Mouse (Mus musculus): ENCODE results near the gene Atp9a. TPM values are rescaled to one million over a fixed set of nuclear protein-coding genes. Genes with fewer than 3 reads are reported as not detected.

The Atp9a gene
- total RNA-seq, 1 experiment from 2014 or later: 0.70 TPM

GRCm38 (mm10) chr2:168656569-168657308 is 85.5 kb downstream of the Atp9a start:
- no peak for ATAC-seq (ENCODE audit: extremely low read depth, insufficient number of reproducible peaks, low FRiP score, poor library complexity, severe bottlenecking)

GRCm38 (mm10) chr2:168654983-168655669 is 87.1 kb downstream of the Atp9a start:
- no peak for ATAC-seq (ENCODE audit: extremely low read depth, insufficient number of reproducible peaks, low FRiP score, poor library complexity, severe bottlenecking)

GRCm38 (mm10) chr2:168654482-168654881 is 87.7 kb downstream of the Atp9a start:
- no peak for ATAC-seq (ENCODE audit: extremely low read depth, insufficient number of reproducible peaks, low FRiP score, poor library complexity, severe bottlenecking)

DNA sequence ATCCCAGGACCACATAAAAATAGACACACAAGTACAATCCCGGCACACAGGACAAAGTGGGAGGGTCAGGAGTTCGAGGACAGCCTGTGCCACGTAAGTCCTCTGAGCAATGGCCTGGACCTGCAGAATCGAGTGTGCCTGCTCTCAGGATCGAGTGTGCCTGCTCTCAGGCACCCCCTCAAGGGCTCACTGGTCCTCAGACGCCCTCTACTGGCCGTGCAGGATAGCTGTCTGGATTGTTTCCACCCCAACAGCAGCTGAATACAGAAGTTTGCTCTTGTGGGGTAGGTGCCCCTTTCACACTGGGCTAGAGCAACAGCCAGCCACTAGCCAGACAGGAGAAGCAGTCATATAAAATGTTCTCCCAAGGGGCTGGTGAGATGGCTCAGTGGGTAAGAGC is 90.5 kb downstream of the Atp9a start:
- ATAC-seq (ENCODE audit: extremely low read depth, insufficient number of reproducible peaks, low FRiP score, poor library complexity, severe bottlenecking): no peak

GRCm38 (mm10) chr2:168648171-168648570 is 94.0 kb downstream of the Atp9a start:
- no peak for ATAC-seq (ENCODE audit: extremely low read depth, insufficient number of reproducible peaks, low FRiP score, poor library complexity, severe bottlenecking)

DNA sequence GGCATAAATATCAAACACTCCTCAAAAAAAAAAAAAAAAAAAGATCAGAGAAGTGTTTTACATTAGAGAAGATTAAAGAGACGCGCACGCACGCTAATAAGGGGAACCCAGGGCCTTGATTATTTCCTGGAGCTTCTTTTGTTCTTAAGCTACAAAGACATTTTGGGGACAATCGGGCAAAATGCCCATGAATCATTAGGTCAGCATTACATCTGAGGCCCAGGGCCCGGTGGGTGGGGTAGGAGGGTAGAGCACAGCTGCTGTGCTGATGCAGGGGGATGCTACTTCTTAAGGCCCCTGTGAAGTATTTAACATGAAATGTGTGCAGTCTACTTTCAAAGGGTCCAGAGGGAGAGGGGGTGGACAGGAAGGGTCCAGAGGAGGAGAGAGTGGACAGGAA is 97.4 kb downstream of the Atp9a start:
- ATAC-seq (ENCODE audit: extremely low read depth, insufficient number of reproducible peaks, low FRiP score, poor library complexity, severe bottlenecking): no peak

DNA sequence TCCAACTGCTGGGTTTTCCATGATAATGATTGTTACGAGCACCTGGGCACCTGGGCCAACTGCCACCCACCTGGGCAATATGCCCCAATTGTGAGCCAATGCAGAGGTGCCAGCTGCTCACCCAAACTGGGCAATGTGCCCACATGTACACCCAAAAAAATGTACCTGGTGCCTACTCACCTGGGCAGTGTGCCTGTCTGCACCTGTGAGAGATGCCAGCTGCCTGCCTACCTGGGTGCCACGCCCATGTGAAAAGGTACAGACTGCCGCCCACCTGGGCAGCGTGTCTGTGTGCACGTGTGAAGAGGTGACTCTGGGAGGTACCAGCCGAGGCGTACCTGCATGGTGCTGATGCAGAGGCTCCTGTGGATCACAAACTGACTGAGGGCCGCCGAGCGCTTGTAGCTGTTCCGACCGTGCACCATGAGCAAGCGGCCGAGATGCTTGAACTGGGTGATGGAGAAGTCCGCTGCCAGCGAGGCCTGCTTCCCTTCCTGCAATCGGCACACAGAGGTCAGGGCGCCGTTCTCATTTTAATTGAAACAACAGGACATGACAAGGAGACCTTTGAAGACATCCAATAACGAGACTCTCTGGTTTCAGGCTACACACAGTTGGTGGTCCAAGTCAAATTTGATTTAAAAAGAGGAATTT is 98.6 kb downstream of the Atp9a start:
- ATAC-seq (ENCODE audit: extremely low read depth, insufficient number of reproducible peaks, low FRiP score, poor library complexity, severe bottlenecking): no peak

- ATAC-seq (ENCODE audit: extremely low read depth, insufficient number of reproducible peaks, low FRiP score, poor library complexity, severe bottlenecking): no peak
Measured at GRCm38 (mm10) chr2:168642187-168642586, 100.0 kb downstream of the Atp9a start.

DNA sequence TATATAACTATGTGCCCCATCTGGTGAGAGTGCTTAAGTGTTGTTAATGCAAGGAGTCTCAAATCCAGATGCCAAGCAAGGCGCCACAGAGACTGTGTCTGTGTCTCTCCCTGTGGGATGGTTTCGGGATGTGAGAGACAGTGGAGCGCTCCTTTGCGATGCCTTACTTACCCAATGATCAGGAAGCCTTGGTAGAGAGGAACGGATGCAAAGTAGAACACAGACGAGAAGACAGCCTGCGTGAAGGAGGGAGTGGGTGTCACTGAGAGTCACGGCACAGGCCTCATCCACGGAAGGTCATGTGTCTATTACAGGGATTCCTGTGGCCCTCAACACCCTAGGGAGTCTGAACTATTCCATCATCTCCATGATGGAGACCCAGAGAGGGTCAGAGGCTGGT is 101.7 kb downstream of the Atp9a start:
- ATAC-seq (ENCODE audit: extremely low read depth, insufficient number of reproducible peaks, low FRiP score, poor library complexity, severe bottlenecking): no peak

DNA sequence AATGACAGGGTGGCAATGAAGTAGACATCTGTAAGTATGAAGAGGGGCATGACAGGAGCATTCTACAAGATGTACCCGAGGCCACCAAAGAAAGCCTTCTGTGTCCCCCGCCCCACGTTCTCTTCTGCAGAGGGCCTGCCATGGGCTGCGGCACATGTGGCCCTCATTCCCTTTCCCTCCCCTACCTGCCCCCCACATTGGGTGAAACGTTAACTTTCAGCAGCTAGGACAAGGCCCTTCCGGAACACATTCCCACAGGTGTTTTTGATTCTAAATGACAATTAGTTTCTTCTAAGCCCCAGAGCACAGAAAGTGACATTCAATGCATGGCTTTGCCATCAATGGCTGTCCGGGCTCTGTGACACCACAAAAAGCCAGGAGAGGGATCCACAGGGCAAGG is 107.3 kb downstream of the Atp9a start:
- no peak for ATAC-seq (ENCODE audit: extremely low read depth, insufficient number of reproducible peaks, low FRiP score, poor library complexity, severe bottlenecking)

- ATAC-seq (ENCODE audit: extremely low read depth, insufficient number of reproducible peaks, low FRiP score, poor library complexity, severe bottlenecking): no peak
Measured at GRCm38 (mm10) chr2:168633301-168633816, 108.8 kb downstream of the Atp9a start.

GRCm38 (mm10) chr2:168632543-168632942 is 109.7 kb downstream of the Atp9a start:
- no peak for ATAC-seq (ENCODE audit: extremely low read depth, insufficient number of reproducible peaks, low FRiP score, poor library complexity, severe bottlenecking)

GRCm38 (mm10) chr2:168628787-168629186 is 113.4 kb downstream of the Atp9a start:
- peak; percentile 53; the same call in 1 of the 2 replicates for ATAC-seq (ENCODE audit: extremely low read depth, insufficient number of reproducible peaks, low FRiP score, poor library complexity, severe bottlenecking)

GRCm38 (mm10) chr2:168627829-168628770 is 114.1 kb downstream of the Atp9a start:
- no peak for ATAC-seq (ENCODE audit: extremely low read depth, insufficient number of reproducible peaks, low FRiP score, poor library complexity, severe bottlenecking)

GRCm38 (mm10) chr2:168626385-168626784 is 115.8 kb downstream of the Atp9a start:
- no peak for ATAC-seq (ENCODE audit: extremely low read depth, insufficient number of reproducible peaks, low FRiP score, poor library complexity, severe bottlenecking)

DNA sequence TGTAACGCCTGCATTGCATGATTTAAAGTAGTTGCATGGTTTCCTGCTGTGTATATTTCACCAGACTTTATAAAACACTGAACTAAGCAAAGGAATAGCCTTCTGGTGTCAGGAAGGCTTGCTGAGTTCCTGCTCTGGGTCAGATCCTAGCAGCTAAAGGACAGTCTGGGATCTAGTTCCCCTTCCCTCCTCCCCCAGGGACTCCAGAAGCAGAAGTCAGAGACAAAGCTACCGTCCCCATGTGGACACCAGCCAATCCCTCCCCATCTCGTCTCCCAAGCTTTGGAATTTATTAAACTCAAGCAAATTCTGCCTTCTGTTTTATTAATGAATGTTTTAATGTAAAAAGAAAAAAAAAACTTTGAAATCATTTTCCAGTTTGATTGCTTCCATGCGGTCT is 117.1 kb downstream of the Atp9a start:
- ATAC-seq (ENCODE audit: extremely low read depth, insufficient number of reproducible peaks, low FRiP score, poor library complexity, severe bottlenecking): no peak

DNA sequence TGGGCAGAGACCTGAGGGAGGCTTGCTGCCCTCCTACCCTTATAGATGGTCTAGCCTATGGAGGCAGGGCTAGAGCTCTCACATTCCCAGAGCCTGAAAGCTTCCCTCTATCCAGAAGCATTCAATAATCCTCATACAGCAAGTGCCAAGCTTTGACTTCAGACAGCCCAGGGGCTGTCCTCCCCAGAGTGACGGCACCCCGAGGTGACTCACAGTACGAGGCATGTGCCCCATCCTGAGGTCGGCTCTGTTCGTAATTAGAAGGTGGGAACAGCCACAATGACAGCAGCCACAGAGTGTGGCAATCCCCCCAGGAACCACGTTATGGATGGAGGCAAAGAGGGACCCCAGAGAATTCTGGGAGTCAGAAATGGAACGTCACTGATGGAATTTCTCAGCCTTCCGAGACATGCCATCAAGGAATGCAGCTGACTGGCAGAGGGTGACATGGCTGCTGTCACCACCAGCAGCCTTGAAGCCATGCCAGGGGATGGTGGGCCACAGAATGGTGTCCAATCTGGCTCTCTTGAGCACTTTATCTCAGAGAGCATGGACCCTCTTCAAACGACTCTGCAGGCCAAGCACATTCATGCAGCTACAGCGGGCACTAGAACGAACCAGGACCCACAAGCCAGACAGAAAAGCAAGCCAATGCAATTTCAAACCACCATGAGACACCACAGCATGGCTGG is 121.0 kb downstream of the Atp9a start:
- no peak for ATAC-seq (ENCODE audit: extremely low read depth, insufficient number of reproducible peaks, low FRiP score, poor library complexity, severe bottlenecking)

GRCm38 (mm10) chr2:168618205-168618717 is 123.9 kb downstream of the Atp9a start:
- no peak for ATAC-seq (ENCODE audit: extremely low read depth, insufficient number of reproducible peaks, low FRiP score, poor library complexity, severe bottlenecking)

Measured in neutrophil, adult 5-6 weeks (primary cell).